ENCODE assay signal across 14 mouse cellular contexts in genomic region chr11:63456356-63456755, GRCm38 (mm10).
DNase-seq lines count a peak whose midpoint lies in the region; ATAC-seq and TF ChIP-seq lines count a peak whose summit lies in the region.
"Had no signal": no experiment of that assay in that cellular context is flagged by ENCODE, and none has a peak within 500 bp of the region (broad histone marks: within the 10 kb centered on the region; RNA-seq: fewer than 3 reads in every experiment).

No protein-coding gene starts in this region.

- no peak overlapping the region for H3K4me2 ChIP-seq in hindbrain, embryonic 13.5 days
- H3K4me2 ChIP-seq in midbrain, postnatal 0 days (ENCODE audit: low read depth, low read length, poor library complexity, severe bottlenecking): no peak overlapping the region
- H3K4me2 ChIP-seq: liver, embryonic 13.5 days had no signal

- TF ChIP-seq CTCF in kidney, adult 2 months (conservative IDR thresholded peaks at IDR 0.05; ENCODE audit: insufficient read depth, insufficient read length, low read depth, low read length): no peak
- no peak for TF ChIP-seq CTCF in midbrain, postnatal 0 days (IDR thresholded peaks at IDR 0.05)

- 81% methylated on average over 3 of the region's 3 CpGs for WGBS in kidney, adult 2 months
- WGBS in hindbrain, embryonic 13.5 days: 34% methylated on average over 3 of the region's 3 CpGs
- 69% methylated on average over 3 of the region's 3 CpGs for WGBS in midbrain, postnatal 0 days

- ATAC-seq in hindbrain, embryonic 13.5 days (ENCODE audit: low FRiP score): peak; percentile 43; the same call in 1 of the 2 replicates
- no peak for ATAC-seq in midbrain, postnatal 0 days (ENCODE audit: low FRiP score)
- ATAC-seq: CD4-positive, CD25-positive, alpha-beta regulatory T cell, adult 4 months had no signal

- H3K4me3 ChIP-seq in kidney, adult 2 months (ENCODE audit: insufficient read depth, low read depth, low read length): no peak overlapping the region
- no peak overlapping the region for H3K4me3 ChIP-seq in hindbrain, embryonic 13.5 days
- no peak overlapping the region for H3K4me3 ChIP-seq in midbrain, postnatal 0 days (ENCODE audit: low read depth, low read length)
- H3K4me3 ChIP-seq: liver, embryonic 13.5 days had no signal

- peaks cover 9% of the 10 kb centered on the region; the same call in 1 of the 2 replicates for H3K9me3 ChIP-seq in hindbrain, embryonic 13.5 days
- H3K9me3 ChIP-seq in midbrain, postnatal 0 days (ENCODE audit: low read length): no peaks in the 10 kb centered on the region
- H3K9me3 ChIP-seq: liver, embryonic 13.5 days had no signal

- H3K27me3 ChIP-seq in kidney, adult 2 months (replicated peaks; ENCODE audit: control insufficient read depth, insufficient read depth, low read length): no peaks in the 10 kb centered on the region
- 0 out of 2 replicates have a peak, but pooled peaks cover 8% of the 10 kb centered on the region for H3K27me3 ChIP-seq in hindbrain, embryonic 13.5 days
- H3K27me3 ChIP-seq in midbrain, postnatal 0 days (ENCODE audit: insufficient read depth, low read length): no peaks in the 10 kb centered on the region
- H3K27me3 ChIP-seq: liver, embryonic 13.5 days had no signal

- no peak for TF ChIP-seq POLR2A in kidney, adult 2 months (IDR thresholded peaks at IDR 0.05; ENCODE audit: low read depth, low read length)

- H3K27ac ChIP-seq in kidney, adult 2 months (ENCODE audit: insufficient read depth, low read depth, low read length): no peak overlapping the region
- H3K27ac ChIP-seq in hindbrain, embryonic 13.5 days: no peak overlapping the region
- no peak overlapping the region for H3K27ac ChIP-seq in midbrain, postnatal 0 days (ENCODE audit: low read depth, low read length)
- H3K27ac ChIP-seq: liver, embryonic 13.5 days had no signal

- peak; percentile 8 for DNase-seq in kidney, adult 2 months
- no peak for DNase-seq in kidney, adult 11 months
- DNase-seq in retina, postnatal 1 day: peak; percentile 64
- DNase-seq in retina, embryonic 14.5 days (ENCODE audit: low spot score): no peak
- peak; percentile 28 for DNase-seq in midbrain, postnatal 0 days (ENCODE audit: low spot score)
- DNase-seq in heart, adult 9 months (ENCODE audit: low spot score in 2 of 2): no peak
- no peak for DNase-seq in layer of hippocampus, postnatal 36 days
- DNase-seq: cerebellum, adult 9-11 months; heart, postnatal 4 days; liver, embryonic 13.5 days; right cerebral cortex, postnatal 25 days; thymus, postnatal 4 days had no signal

- H3K4me1 ChIP-seq in kidney, adult 2 months (ENCODE audit: control insufficient read depth, insufficient read depth, low read length): 0 out of 2 replicates have a peak, but pooled peaks cover 3% of the 10 kb centered on the region
- peaks cover 16% of the 10 kb centered on the region for H3K4me1 ChIP-seq in hindbrain, embryonic 13.5 days (replicated peaks)
- H3K4me1 ChIP-seq in midbrain, postnatal 0 days (ENCODE audit: insufficient read depth, low read length): no peaks in the 10 kb centered on the region
- H3K4me1 ChIP-seq: liver, embryonic 13.5 days had no signal

- H3K36me3 ChIP-seq in kidney, adult 2 months (ENCODE audit: control insufficient read depth, insufficient read depth, low read length): no peaks in the 10 kb centered on the region
- no peaks in the 10 kb centered on the region for H3K36me3 ChIP-seq in hindbrain, embryonic 13.5 days
- no peaks in the 10 kb centered on the region for H3K36me3 ChIP-seq in midbrain, postnatal 0 days (ENCODE audit: insufficient read depth, low read length)
- H3K36me3 ChIP-seq: liver, embryonic 13.5 days had no signal

- H3K9ac ChIP-seq in hindbrain, embryonic 13.5 days: no peak overlapping the region
- H3K9ac ChIP-seq in midbrain, postnatal 0 days (replicated peaks; ENCODE audit: low read length, poor library complexity, severe bottlenecking): no peak overlapping the region
- H3K9ac ChIP-seq: liver, embryonic 13.5 days had no signal

Comparison
In these comparisons a context has a peak if more than half of its experiments do, and no peak if none do; other contexts are left out.
1. DNase-seq: peak in kidney, adult 2 months (single experiment), retina, postnatal 1 day (single experiment) and midbrain, postnatal 0 days (single experiment); none in kidney, adult 11 months (single experiment), retina, embryonic 14.5 days (single experiment), heart, adult 9 months (0 of 2) and layer of hippocampus, postnatal 36 days (0 of 2).